Mouse (Mus musculus): Measurements from ENCODE around the gene Ubl3.

The Ubl3 gene

DNA sequence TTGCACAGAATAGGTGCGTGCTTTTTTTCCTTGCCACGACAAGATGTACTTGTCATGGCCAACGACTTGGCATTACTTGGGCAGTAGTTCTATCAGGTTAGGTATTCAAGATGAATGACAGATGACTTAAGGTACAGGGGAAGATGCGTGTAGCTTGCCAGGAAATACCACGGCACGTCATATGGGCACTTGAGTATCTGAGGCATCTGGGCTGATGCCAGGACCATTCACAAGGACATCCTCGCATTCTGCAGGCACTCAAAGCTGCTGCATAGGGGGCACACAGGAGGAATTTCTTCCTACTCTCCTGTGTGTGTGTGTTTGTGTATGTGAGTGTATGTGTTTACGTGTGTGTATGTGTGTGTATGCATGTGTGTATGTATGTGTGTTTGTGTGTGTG lies 9.6 kb upstream of the Ubl3 start:
- no peak for DNase-seq (ENCODE audit: low read depth, low spot score)

DNA sequence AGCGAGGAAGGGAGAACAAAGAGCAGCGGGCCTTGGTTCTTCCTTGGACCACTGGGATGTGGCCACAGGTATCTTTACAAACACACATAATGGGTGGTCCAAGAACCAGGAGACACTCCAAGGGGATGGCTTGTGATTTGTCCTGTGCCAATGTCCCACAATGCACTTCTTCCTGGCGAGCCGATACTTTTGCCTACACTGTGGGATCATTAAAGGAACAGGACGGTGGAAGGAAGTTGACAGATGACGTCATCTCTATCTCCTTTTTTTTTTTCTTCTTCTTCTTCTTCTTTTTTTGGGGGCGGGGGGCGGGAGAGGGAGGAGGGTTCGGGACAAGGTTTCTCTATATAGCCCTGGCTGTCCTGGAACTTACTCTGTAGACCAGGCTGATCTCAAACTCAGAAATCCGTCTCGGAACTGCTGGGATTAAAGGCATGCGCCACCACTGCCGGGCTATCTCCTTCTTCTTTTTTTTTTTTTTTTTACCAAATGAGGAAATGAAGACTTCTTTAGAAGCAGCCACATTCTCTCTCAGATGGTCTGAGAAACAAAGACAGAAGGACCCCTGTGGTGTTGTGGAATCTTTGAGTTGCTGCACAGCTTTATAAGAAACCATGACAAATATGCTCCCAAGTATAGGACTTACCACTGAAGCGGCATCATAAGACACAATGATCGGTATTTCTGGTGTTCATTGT lies 6.8 kb upstream of the Ubl3 start:
- peak; percentile 77 for DNase-seq (ENCODE audit: low read depth, low spot score)

DNA sequence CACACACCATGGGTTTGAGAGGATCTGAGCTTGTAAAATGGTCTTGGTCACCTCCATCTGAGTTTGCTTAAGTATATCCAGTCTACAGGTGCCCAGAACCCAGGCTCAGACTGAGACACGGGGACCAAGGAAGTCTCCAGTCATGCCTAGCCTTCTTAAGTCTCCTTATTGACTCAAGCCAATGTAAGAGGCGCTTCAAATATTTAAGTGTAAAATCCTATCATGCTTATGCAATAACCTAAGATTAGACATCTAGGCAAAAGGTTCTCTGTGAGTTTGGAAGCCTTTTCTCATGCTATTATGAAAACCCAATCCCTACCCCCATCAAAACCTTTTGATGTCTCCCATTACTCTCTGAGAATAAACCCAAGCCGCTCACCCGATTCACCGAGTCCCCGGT lies 5.9 kb upstream of the Ubl3 start:
- DNase-seq (ENCODE audit: low read depth, low spot score), result no peak

DNA sequence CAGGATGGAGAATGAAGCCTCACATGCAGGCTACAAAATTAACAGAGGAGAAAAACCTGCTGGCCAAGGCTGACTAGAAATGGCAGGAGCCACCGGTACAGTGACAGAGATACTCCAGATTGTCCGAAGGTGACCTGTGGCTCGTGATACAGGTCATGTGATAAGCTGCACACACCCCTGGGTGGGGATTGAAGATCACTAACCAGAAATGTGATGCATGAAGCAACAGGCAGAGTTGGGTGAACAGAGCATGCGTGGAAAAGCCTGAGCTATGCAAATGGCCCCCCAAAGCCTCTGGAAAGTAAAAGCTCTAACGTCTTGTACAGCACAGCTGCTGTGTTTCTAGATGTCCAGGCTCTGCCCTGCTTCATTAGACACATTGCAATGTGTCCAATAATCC lies 3.9 kb upstream of the Ubl3 start:
- no peak for DNase-seq (ENCODE audit: low read depth, low spot score)

DNA sequence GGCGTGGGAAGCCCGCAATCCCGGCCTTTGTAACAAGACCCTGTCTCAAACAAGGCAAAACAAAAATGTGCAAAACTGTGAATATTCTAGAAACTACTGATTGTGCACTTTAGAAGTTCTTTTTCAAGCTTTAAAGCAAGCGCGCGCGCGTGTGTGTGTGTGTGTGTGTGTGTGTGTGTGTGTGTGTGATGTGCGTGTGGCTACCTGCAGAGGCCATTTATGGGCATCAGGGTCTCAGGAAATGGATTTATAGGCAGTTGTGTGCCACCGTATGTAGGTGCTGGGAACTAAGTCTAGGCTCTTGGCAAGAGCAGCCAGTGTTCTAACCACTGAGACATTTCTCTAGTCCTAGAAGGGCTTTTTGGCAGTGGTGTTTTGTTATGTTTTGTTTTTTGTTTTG lies 2.6 kb upstream of the Ubl3 start:
- DNase-seq (ENCODE audit: low read depth, low spot score), result no peak

DNA sequence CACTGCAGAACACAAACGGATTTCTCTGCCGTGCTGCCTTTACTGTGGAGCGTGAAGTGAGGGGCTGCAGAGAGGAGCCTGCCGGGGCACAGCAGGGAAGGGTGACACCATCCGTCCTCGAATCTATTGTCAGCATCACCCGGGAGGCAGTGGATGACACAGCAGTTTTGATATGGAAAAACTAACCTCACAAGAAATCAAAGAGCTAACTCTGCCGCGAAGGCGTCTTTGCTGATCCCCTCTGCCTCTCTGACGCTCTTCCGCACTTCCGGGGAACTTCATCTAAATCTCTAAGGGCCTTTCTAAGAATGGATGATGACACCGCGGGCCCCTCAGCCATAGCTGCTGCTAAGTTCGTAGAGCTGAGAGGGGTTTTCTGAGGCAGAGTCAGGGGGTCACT lies 2.1 kb upstream of the Ubl3 start:
- DNase-seq (ENCODE audit: low read depth, low spot score), result peak; percentile 80

DNA sequence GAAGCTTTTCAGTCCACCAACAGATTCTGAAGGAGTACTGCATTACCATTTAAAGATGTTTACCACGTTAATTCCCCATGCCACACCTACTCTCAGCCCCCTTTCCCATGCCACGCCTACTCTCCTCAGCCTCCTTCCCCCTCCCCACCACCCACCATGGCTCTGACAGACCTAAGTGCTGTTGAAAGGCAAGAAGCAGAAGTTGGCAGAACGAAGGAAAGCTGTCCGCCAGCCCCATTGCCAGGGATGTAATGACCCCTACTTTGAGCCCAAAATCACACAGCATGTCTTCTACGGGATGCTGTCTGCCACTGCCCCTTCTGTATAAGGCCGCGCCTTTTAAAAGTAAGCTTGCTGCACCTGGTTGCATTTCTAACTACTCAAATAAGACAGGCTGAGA lies 1.7 kb upstream of the Ubl3 start:
- DNase-seq (ENCODE audit: low read depth, low spot score), result no peak

DNA sequence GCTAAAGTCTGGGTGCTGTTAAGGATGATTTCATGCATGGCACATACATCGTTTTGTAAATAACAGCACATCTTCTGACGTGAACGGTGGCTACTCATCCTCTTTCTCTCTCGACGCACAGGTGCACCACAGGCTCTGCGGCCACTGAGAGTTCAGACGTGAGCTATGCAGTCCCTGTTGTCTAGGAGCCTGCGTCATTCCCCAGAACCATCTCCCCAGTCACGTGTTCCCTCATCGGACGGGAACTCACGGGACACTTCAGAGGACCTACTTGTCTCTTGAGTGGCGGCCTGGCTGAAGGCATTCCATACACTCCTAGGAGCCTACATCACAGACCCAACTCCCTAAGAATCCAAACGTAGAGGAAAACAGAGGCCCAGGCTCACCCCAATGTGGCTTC lies 1.1 kb upstream of the Ubl3 start:
- peak; percentile 61 for DNase-seq (ENCODE audit: low read depth, low spot score)

DNA sequence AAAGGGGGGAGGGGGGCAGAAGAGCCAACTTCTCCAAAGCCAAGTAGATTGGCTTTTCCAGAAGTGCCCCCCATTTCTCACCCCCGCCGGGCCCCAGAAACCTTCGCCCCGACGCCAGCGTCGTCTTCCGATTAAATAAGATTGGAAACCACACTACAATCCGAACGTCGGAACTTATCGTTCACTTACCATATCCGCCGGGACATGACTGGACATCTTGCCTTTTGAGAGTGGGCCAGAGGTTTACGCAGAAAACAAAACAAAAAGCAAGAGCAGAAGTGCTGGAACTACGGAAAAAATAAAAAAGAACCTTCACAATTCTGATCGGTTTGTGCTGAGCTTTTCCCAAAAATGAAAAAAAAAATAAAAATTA lies 839 bp downstream of the Ubl3 start:
- DNase-seq (ENCODE audit: low read depth, low spot score), result no peak

DNA sequence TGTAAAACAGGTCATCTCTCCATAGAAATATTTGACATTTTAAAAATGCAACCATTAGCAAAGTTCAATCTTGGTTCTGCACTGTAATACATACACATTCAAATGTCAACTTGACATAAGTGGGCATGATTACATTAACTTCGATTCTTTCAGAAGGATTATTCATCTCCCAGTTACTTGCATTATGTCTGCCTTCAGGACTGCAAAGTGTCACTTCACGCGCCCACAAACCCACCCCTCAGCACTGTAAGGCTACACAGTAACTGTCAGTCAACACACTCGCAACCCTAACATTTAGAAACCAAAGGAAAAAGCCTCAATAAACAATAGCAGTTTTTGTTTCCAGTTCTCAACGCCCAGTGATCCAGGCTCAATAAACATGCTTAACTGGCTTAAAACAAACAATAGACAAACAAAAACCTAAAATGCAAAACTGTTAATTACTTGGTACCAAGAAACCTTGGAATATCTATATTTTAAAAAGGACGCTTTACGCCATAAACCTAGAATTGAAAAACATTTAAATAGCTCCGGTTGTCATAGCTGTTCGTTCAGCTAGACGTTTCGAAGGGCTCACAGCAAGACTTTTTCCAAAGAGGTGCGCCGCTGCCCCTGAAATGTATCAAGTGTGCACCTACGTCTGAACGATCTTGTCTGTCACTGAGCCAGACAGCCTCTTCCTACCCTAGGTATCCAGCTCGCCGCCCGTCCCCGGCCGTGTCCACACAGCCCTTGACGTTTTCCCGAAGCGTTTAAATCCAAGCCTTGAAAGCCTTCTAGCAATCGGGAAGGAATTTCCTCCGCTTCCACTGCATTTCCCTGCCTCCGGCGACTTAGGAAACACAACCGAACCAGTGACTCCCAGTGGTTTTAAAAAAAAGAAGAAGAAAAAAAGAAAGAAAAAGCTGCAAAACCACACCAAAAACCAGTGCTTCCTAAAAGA lies 1.5 kb downstream of the Ubl3 start:
- DNase-seq (ENCODE audit: low read depth, low spot score), result no peak

DNA sequence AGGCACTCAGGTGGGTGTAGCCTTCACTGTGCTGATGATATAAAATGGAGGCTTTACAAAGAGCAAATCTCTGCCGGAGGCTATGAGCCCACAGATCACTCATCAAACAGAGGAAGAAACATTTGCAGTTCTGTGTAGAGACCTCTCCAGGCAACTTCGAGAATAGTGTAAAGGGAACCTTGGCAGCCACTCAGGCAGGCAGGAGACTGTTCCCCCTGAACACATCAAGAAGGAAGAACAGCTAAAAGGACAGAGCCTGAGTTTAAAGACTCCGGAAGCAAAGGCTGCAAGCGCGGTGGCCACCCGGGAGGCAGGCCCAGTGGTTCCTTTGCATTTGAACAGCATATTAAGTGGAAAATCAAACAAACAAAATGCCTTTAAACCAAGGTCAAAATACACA lies 2.2 kb downstream of the Ubl3 start:
- DNase-seq (ENCODE audit: low read depth, low spot score), result peak; percentile 82

DNA sequence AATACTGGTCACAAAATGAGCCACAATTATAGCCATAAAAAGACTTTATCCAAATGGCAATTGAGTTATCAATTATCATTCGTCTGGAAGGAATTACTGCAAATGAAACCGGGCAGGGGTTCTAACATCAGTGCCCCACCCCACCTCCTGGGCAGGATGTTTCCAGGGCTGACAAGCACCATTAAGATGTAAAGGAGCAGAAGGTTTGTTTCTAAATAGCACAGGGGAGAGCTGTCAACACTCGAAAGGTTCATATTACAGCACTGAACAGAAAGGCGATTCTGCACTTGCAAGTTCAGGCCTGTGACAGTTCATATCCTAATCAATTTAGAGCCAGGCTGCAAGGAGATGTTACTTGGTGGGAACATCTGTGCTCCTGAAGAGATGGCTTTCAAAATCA lies 3.3 kb downstream of the Ubl3 start:
- peak; percentile 88 for DNase-seq (ENCODE audit: low read depth, low spot score)

DNA sequence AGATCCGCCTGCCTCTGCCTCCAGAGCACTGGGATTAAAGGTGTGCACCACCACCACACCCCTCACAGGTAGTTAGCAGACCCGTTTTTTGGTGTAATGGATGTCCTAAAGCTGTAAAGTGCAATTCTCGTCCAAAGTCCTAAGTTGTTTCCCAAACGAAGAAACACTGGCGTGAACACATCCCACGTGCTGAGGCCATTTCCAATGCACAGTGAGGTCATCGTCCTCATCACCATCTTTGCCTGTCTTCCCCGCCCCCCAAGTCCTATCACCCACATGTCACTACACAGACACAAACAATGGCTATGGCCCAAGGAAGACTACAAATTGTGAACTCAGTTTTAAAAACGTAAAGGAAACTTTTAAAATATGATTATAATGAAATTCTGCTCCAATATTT lies 4.0 kb downstream of the Ubl3 start:
- peak; percentile 50 for DNase-seq (ENCODE audit: low read depth, low spot score)

DNA sequence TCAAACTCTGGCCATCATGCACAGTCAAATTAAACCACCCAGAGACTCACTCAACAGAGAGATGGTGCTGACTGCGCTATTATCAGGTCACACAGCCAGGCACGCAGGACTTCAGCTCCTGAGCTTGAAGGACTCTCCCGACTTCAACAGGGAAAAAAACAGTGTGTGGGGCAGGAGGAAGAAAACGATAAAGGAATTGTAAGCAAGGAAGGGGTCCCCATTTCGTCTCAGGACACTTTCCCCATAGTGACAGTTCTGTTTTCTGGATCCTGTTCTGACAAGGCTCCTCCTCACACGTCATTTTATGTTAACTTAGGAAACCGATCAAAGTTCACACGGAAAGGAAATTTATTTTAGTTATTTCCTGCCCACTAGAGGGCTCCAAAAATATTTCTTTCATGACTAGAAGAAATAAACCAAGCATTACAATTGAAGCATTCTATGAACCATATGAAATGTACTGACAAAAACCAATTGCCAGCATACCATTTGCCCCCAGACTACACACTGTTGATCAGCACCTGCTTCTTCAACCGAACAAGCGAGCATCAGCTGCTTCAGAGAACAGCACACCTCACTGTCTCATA lies 4.6 kb downstream of the Ubl3 start:
- DNase-seq (ENCODE audit: low read depth, low spot score), result no peak

DNA sequence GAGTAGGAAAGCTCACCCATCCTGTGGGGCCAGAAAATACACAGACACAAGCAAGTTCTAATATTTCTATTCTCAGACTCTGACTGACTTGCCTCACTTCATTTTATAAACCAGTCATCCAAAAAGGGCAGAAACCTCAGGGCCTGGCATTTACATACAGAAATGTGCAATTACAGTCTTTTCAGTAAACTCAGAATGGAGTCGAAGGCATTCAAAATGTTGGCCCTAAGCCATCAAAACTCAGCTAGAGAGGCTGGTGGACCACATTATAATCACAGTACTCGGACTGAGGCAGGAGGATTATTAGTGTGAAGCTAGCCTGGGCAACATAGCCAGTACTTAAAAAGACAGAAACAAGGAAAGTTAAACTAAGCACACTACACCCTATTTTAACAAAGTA lies 5.6 kb downstream of the Ubl3 start:
- DNase-seq (ENCODE audit: low read depth, low spot score), result no peak

DNA sequence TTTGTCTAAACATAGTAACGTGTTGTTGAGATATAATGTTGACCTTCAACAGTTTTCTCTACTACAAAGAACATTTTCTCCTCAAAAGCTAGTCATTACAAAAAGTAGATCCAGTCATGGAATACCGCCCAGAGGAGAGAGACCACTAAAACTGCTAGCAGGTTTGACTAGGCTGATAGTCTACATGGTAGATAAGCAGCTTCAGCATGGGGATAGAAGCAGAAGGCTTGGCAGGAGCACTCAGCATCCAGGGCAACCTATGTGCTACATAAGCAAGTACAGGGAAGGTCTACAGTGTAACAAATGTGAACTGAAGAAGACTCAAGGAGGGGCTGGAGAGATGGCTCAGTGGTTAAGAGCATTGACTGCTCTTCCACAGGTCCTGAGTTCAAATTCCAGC lies 7.9 kb downstream of the Ubl3 start:
- no peak for DNase-seq (ENCODE audit: low read depth, low spot score)

DNA sequence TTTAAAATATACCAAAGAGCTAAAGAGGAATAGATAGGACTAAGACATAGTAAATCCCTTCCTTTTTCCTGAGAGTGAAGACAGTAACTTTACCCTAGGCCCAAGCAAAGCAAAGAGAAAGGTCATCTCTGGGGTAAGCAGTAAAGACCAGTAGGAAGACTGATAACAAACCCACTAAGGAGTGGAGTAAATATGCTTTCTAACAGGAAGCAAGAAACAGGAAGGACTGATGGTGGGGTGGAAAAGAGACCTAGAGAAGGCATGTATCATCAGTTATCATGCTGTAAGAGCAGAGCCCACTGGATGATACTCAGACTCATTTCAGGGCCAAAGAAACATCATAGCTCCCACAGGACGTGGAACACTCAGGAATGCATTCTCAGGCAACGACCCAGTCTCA lies 10.4 kb downstream of the Ubl3 start:
- no peak for DNase-seq (ENCODE audit: low read depth, low spot score)

DNA sequence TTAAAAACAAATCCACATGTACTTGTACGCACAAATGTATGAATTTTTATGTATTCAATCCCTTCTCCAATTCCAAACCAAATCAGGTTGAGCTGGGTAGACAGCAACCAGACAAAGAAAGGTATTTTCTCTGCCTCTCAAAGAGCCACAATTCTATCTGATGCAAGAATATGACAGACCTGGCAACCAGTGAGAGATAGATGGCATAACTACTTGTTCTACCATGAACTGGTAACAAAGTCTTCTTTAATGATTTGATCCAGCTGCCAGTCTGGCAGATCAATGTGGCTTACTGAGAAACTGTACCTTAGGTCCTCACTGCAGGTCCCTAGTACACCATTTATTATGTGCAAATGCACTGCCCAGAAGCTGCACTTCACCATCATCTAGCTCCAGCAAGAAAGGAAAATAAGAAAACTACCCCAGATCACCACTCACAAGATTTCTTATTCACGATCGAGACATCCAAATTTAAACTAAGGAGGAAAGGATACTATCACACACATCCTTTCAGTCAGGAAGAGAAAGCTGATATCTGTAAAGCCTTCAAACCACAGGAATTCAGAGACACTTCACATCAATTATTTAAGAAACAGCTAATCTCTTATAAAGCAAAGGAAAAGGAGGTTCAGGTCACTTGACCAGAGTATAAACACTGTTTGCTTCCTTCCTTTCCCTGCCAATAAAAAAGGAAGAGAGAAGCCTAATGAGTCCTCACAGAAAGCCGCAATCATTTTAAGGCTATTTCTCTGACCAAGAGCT lies 16.7 kb downstream of the Ubl3 start:
- no peak for DNase-seq (ENCODE audit: low read depth, low spot score)

DNA sequence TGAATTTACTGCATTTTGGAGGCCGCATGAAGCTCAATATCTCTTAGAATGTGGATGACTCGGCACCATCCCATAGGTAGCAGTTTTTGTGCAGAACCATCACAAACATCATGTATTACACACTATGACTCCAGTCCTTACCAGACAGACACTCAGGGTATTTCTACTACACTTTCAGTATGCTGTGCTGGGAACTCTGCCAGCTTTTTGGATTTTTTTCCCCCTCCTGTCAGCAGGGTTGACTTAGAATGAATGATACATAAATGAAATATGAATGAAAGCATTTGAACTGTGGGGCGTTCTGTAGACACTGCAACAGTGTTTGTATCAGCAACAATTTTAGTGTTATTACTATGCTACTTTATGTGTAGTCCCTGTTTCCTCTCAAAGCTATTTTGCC lies 17.9 kb downstream of the Ubl3 start:
- no peak for DNase-seq (ENCODE audit: low read depth, low spot score)

DNA sequence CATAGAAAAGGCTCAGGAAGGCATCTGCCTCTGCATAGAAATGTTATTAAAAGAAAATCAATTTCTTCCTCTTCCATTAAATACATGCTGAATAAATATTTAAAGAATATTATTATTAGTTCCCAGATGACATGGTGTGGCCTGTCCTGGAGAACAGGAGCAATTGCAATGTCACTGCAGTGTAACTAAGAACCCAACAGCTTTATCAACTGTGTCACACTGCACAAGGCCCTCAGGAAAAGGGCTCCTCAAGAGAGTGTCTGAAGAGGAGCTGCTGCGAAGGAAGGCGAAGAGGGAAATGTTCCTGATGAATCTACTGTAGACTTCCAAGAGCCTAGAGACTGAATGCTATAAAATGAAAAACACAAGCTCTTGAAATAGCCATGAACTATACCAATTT lies 18.7 kb downstream of the Ubl3 start:
- DNase-seq (ENCODE audit: low read depth, low spot score), result no peak

DNA sequence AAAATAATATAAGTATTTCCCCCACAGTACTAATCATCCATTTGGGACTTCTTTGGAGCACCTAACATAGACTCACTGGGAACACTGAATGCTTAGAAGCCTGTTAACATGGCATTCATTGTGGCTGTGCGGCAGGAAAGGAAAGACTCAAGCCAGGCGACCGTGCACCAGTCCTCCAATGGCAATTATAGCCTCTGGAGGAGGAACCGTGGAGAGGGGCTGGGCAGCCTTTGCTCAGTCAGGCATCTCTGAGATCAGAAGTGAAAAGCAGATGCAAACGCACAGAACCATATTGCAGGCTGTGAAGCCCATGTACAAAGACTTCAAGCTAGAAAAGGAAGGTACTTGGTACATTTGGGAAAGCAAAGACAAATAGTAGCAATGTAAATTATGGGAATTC lies 20.4 kb downstream of the Ubl3 start:
- DNase-seq (ENCODE audit: low read depth, low spot score), result no peak

DNA sequence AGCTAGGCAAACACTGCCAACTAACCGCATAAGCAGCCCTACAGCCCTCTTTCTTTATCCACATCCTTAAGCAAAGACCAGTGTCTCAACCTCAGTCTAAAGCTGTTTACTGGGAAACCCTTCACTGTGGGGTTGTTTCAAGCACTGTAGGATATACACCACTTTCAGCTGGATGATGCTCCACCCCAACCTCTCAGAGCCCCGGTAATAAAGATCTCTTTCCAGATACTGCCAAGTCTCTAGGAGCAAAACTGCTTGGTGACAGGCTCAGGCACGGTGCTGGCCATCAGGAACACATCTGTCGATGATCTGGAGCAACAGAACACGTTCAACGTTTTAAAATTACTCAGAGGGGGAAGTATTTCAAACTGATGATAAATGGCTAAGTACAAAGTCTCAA lies 25.0 kb downstream of the Ubl3 start:
- no peak for DNase-seq (ENCODE audit: low read depth, low spot score)
